Mouse (Mus musculus) liver, embryonic 12.5 days (tissue): ENCODE data around the gene Arsj. TPM values are rescaled to one million over a fixed set of nuclear protein-coding genes. Genes with fewer than 3 reads are reported as not detected.

Experiments
- ATAC-seq: fragments of 200-750 bp; cut with Nextera tagmentation; 2 replicates; pipeline ENCODE4 v1.8.0; 2017; ENCODE audit warnings: moderate number of reproducible peaks, mild to moderate bottlenecking, moderate library complexity
- H3K27ac ChIP-seq: fragments of 300-500 bp; sonication (generic); 2 replicates; pipeline ENCODE4 v1.5.1; 2016; ENCODE audit warnings: mild to moderate bottlenecking
- H3K27me3 ChIP-seq: fragments of 300-500 bp; sonication (generic); replicated peaks from 2 replicates; pipeline ENCODE4 v1.6.1; 2016; ENCODE audit warnings: mild to moderate bottlenecking, moderate library complexity
- H3K36me3 ChIP-seq: fragments of 300-500 bp; sonication (generic); 2 replicates; pipeline ENCODE4 v1.6.1; 2016; ENCODE audit warnings: mild to moderate bottlenecking, moderate library complexity
- H3K4me1 ChIP-seq: fragments of 300-500 bp; sonication (generic); 2 replicates; pipeline ENCODE4 v1.6.1; 2016
- H3K4me2 ChIP-seq: fragments of 300-500 bp; sonication (generic); 2 replicates; pipeline ENCODE4 v1.6.1; 2016; ENCODE audit warnings: mild to moderate bottlenecking, moderate library complexity
- H3K4me3 ChIP-seq: fragments of 300-500 bp; sonication (generic); 2 replicates; pipeline ENCODE4 v1.5.1; 2016; ENCODE audit warnings: mild to moderate bottlenecking, moderate library complexity
- H3K9ac ChIP-seq: fragments of 300-500 bp; sonication (generic); 2 replicates; pipeline ENCODE4 v1.6.1; 2016; ENCODE audit warnings: mild to moderate bottlenecking, moderate library complexity
- H3K9me3 ChIP-seq: fragments of 300-500 bp; sonication (generic); replicated peaks from 2 replicates; pipeline ENCODE4 v1.6.1; 2016; ENCODE audit warnings: mild to moderate bottlenecking, moderate library complexity
- WGBS: fragments of 180-500 bp; shearing (Covaris S2); methylation state at CpG from one replicate; pipeline ENCODE4 v1.1.7; 2016; ENCODE audit not compliant: insufficient replicate concordance; 5-methylcytosine and 5-hydroxymethylcytosine counted together
- polyA plus RNA-seq: library from polyadenylated mRNA; unstranded; fragments of >200 nt; fragmentation: Nextera tagmentation; extraction: Ambion mirVana; gene quantifications from 2 replicates; pipeline ENCODE4 v1.2.1, GENCODE M21; 2016

The Arsj gene
- polyA plus RNA-seq, 1 experiment from 2014 or later: not detected

DNA sequence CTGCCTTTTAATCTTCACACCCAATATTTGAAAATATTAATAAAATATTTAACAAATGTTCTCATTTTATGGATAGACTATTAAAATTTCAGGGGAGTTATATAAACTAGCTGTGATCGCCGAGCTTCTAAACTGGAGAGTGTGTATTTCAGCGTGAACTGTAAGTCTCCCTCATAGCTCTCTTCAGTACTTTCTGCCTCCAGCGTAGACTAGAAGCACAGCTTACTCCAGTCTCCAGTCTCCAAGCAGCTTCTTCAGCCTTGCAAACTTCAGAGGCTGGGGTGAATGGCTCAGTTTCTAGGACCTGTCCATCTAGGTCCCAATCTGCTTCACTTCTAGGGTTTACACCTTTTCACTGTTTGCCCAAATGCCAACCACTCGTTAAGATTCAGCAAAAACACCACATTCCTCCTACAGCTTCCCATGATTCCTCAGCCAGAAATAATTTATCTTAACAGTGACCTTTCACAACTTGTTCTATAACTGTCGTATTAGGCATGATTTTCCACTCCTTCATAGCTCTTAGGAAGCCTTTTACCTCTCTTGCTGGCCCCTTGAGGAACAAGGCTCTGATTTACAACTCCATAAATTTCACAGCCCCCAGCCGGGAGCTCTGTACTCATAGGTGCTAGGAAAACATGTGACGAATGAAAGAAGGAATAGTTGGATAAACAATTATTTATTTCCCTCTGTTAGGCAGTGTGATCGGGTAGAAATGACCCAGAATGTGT lies 9.5 kb downstream of the Arsj start:
- Histone ChIP-seq H3K4me3 (no peak overlapping the region), H3K27ac (no peak overlapping the region), H3K27me3 (no peaks in the 10 kb centered on the region), H3K9ac (no peak overlapping the region), H3K4me2 (no peak overlapping the region), H3K36me3 (no peaks in the 10 kb centered on the region), H3K9me3 (no peaks in the 10 kb centered on the region), H3K4me1 (no peaks in the 10 kb centered on the region)
- ATAC-seq: no peak
- WGBS: 68% methylated on average over 9 of the region's 9 CpGs

DNA sequence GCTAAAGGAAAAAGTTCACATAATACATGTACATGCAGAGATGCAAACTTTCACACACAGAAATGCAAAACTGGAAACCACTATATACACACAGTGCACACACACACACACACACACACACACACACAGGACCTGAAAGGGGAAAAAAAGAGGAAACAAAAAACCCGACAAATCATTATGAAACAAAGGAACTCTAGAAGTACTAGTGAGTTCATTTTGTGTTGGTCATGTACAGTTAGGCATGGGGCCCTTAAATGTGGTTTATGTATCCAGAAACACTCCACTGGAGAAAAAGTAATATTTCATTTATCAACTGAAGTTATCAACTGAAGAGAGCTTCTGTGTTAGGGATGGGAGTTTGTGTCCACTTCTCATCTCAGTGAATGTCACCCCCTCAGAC lies 10.2 kb downstream of the Arsj start:
- ATAC-seq: no peak
- no peaks in the 10 kb centered on the region for H3K36me3 ChIP-seq
- H3K4me2 ChIP-seq: no peak overlapping the region
- H3K4me3 ChIP-seq: no peak overlapping the region
- no peaks in the 10 kb centered on the region for H3K4me1 ChIP-seq
- no peaks in the 10 kb centered on the region for H3K27me3 ChIP-seq
- H3K9me3 ChIP-seq: no peaks in the 10 kb centered on the region
- no peak overlapping the region for H3K9ac ChIP-seq
- no peak overlapping the region for H3K27ac ChIP-seq
- 18% methylated on average over 1 of the region's 1 CpGs for WGBS

DNA sequence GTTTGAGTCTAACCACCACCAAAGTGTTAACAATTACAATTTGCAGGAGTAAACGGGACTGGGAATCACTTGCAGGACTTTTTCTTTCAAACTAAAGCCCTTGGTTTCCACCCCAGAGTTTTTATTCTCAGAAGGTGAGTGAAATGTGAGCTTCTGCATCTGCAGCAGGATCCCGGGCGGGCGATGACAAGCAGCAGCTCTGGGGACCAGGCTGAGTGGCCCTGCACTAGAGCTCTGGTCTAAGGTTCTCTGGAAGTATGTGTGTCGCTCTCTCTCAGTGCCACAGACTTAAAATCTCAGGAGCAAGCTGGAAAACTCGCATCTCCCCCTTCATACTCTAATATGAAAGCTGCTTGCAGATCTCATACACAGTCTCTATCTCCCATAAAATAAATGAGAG lies 15.8 kb downstream of the Arsj start:
- no peak for ATAC-seq
- no peaks in the 10 kb centered on the region for H3K27me3 ChIP-seq
- no peak overlapping the region for H3K4me3 ChIP-seq
- no peak overlapping the region for H3K9ac ChIP-seq
- H3K4me1 ChIP-seq: no peaks in the 10 kb centered on the region
- no peaks in the 10 kb centered on the region for H3K9me3 ChIP-seq
- no peak overlapping the region for H3K4me2 ChIP-seq
- H3K36me3 ChIP-seq: no peaks in the 10 kb centered on the region
- H3K27ac ChIP-seq: no peak overlapping the region
- WGBS: 62% methylated on average over 6 of the region's 6 CpGs

DNA sequence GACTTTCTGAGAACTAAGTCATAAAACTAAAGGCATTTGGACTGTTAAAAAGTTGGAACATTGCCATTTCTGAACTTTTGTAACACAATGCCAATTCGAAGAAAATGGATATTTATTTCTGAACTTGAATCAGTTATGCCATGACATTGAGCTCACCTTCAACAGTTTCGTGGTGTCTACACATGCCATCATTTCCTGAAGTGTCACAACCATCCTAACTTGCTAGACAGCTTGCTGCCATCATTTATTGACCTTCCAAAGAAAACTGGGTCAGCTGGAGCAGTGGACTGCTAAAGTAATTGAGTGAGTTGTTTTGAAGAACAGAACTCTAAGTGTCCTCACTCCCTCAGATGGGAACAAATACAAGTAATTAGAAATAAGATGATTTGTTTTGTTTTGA lies 16.2 kb downstream of the Arsj start:
- Histone ChIP-seq H3K27ac (no peak overlapping the region), H3K4me2 (no peak overlapping the region), H3K27me3 (no peaks in the 10 kb centered on the region), H3K4me3 (no peak overlapping the region), H3K4me1 (no peaks in the 10 kb centered on the region), H3K9ac (no peak overlapping the region), H3K36me3 (no peaks in the 10 kb centered on the region), H3K9me3 (no peaks in the 10 kb centered on the region)
- ATAC-seq: no peak
- WGBS: 48% methylated on average over 2 of the region's 2 CpGs

DNA sequence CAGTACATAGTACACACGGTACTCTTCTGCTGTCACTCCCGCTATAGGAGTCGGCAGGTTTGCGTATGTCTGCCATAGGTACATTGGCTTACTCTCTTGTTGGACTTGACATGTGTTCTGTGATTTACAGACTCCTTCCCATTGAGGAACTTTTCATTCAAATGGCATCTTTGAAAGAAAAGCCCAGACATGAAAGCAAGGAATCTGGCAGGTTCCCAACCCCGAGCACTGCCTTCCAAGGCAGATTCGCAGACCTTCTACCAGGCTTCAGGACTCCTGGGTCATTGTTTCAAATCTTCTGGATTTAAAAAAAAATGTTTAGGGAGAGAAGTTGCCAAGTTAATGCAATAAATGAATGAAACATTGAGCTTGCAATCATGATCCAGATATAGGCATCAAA lies 19.8 kb downstream of the Arsj start:
- no peak overlapping the region for H3K4me2 ChIP-seq
- H3K27me3 ChIP-seq: no peaks in the 10 kb centered on the region
- no peak overlapping the region for H3K9ac ChIP-seq
- no peaks in the 10 kb centered on the region for H3K36me3 ChIP-seq
- no peaks in the 10 kb centered on the region for H3K4me1 ChIP-seq
- WGBS: 82% methylated on average over 6 of the region's 6 CpGs
- ATAC-seq: no peak
- no peaks in the 10 kb centered on the region for H3K9me3 ChIP-seq
- H3K27ac ChIP-seq: no peak overlapping the region
- H3K4me3 ChIP-seq: no peak overlapping the region

DNA sequence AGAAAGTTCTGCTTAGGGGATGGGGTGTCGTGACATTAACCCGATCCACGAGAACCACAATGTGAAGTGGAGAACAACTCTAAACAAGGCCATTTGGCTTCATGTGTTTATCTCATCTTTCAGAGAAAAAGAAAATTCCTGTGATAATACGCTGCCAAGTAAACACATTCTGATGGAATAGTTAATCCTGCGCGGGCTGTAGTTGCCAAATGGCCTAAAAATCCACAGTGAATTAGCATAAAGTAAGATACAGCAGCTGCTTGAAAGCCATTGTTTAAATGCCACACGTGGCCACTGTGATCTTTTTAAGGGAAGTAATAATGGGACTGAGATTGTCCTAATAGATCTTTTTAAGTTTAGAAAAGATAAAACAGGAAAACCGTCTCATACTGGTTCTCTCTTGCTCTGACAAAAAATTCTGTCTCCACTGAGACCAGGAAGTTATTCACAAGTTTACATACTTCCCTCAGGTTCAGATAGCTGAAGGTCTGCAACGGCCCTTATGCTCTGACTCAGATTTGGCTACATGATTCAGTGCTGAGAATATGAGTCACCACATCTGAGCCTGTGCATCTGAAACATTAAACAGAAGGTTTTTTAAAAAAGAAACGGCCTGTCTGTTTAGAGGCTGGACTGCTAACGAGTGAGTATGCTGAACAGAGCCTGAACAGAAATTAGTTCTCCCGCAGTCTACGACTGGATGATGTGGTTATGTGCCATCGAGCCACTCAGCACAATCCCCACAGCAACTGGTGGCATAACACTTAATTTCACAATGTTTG lies 21.4 kb downstream of the Arsj start:
- WGBS: 62% methylated on average over 14 of the region's 14 CpGs
- H3K27me3 ChIP-seq: no peaks in the 10 kb centered on the region
- no peak overlapping the region for H3K9ac ChIP-seq
- ATAC-seq: no peak
- no peaks in the 10 kb centered on the region for H3K4me1 ChIP-seq
- H3K9me3 ChIP-seq: no peaks in the 10 kb centered on the region
- no peak overlapping the region for H3K27ac ChIP-seq
- no peak overlapping the region for H3K4me2 ChIP-seq
- no peak overlapping the region for H3K4me3 ChIP-seq
- no peaks in the 10 kb centered on the region for H3K36me3 ChIP-seq

DNA sequence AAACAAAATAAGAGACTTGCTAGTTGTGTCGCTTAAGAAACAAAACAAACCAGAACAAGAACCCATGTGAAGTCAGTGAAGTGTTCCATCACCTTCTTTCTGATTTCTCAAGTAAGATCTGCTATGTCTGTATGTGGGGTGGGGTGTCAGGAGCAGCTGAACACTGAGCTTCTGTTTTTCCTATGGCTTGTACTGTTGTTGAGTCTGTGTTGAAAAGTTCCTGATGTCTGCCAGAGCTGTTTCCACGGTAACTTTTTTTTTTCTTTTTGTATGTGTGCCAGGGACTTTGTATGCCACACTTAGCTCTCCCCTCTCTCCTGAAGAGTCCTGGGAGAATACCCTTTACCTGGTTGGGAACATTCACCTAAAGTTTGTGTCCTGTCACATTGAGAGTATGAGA lies 34.0 kb downstream of the Arsj start:
- no peak overlapping the region for H3K4me3 ChIP-seq
- H3K36me3 ChIP-seq: no peaks in the 10 kb centered on the region
- H3K4me2 ChIP-seq: no peak overlapping the region
- H3K9ac ChIP-seq: no peak overlapping the region
- no peak overlapping the region for H3K27ac ChIP-seq
- H3K27me3 ChIP-seq: no peaks in the 10 kb centered on the region
- H3K9me3 ChIP-seq: no peaks in the 10 kb centered on the region
- 72% methylated on average over 2 of the region's 2 CpGs for WGBS
- no peak for ATAC-seq
- H3K4me1 ChIP-seq: no peaks in the 10 kb centered on the region

DNA sequence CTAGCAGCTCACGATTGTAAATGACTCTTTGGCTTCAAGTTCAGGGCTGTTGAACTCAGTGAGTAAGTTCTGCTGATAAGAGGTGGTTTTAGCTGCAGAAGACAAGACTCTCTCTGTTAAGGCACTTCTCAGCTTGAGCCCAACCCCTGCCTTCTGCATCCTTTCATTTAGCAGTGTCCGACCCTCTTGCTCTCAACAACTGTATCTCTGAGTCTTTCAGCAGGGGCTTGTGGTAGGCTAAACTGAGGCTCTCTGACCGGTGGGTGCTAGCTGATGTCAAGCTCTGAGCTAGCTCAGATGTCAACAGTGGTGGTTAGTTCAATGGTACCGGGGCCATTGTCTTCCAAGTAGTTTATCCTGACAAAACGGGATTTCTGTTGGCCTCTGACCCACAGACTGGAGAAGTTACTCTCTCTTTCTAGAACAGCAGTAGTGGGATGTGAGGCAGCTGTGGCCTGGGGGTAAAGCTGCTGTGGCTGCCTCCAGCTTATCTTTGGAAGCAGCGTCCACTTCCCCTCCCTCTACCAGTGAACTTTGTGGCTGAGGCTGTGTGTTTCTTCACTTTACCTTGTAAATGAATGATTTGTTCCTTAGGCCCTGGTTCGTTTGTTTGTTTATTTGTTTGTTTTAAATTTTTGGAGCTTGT lies 34.6 kb downstream of the Arsj start:
- no peaks in the 10 kb centered on the region for H3K27me3 ChIP-seq
- 34% methylated on average over 7 of the region's 7 CpGs for WGBS
- no peak overlapping the region for H3K27ac ChIP-seq
- no peak overlapping the region for H3K9ac ChIP-seq
- no peaks in the 10 kb centered on the region for H3K9me3 ChIP-seq
- H3K36me3 ChIP-seq: no peaks in the 10 kb centered on the region
- no peak overlapping the region for H3K4me2 ChIP-seq
- no peak for ATAC-seq
- no peaks in the 10 kb centered on the region for H3K4me1 ChIP-seq
- H3K4me3 ChIP-seq: no peak overlapping the region

DNA sequence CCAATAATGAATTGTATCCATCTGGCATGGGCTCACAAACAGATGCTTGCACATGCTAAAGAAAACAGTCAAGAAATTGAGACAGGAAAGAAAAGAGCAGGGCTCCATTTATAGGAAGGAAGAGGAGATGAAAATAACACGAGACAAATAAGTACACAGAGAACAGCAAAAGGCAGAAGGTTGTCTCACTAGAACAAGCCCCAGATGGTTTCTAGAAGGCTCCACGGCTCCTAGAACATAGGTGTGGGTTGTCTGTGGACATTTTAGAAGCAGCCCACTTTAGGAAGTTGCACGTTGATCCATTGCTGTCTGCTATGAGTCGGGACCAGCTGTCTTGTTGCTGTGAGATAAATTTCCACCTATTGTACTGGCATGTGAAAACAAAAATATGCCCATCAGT lies 37.2 kb downstream of the Arsj start:
- Histone ChIP-seq H3K36me3 (no peaks in the 10 kb centered on the region), H3K9ac (no peak overlapping the region), H3K27me3 (no peaks in the 10 kb centered on the region), H3K9me3 (no peaks in the 10 kb centered on the region), H3K27ac (no peak overlapping the region), H3K4me1 (no peaks in the 10 kb centered on the region), H3K4me3 (no peak overlapping the region), H3K4me2 (no peak overlapping the region)
- whole genome bisulfite sequencing: 58% methylated on average over 4 of the region's 4 CpGs
- ATAC-seq: no peak

DNA sequence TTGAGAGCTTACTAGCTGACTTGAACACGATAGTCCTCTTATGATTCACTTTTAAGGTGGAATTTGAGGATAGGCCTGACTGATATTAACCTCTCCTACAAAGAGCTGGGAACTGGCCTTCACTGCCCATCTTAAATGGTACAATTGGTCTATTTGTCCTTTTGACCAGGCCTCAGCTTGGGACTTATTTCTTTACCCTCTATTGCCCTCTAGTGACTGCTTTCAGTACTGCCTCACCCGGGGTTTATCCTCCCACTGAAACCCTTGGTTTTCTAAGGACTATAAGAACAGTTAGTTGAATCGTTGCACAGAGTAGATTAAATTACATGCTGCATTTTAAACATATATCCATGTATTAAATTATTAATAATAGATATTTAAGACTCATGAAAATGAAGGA lies 39.4 kb downstream of the Arsj start:
- no peak overlapping the region for H3K9ac ChIP-seq
- no peak overlapping the region for H3K4me2 ChIP-seq
- no peaks in the 10 kb centered on the region for H3K4me1 ChIP-seq
- ATAC-seq: no peak
- no peaks in the 10 kb centered on the region for H3K27me3 ChIP-seq
- 22% methylated on average over 3 of the region's 3 CpGs for WGBS
- no peak overlapping the region for H3K27ac ChIP-seq
- H3K9me3 ChIP-seq: no peaks in the 10 kb centered on the region
- H3K4me3 ChIP-seq: no peak overlapping the region
- no peaks in the 10 kb centered on the region for H3K36me3 ChIP-seq

DNA sequence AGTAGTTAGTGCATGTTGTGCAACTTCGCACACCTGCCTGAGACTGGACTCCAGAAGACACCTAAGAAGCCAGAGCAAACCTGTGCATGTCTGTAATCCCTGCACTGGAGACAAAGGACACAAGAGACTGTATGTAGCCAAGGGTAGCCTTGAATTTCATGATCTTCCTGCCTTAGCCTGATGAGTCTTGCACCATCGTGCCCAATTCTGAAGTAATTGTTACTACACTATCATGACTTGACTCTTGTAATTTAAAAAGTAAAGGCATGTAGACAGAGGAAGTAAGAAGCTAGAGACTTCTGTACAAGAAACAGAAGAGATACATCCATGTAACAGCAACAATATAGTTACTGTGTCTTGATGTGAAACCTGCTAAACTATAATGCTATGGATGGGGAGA lies 40.7 kb downstream of the Arsj start:
- Histone ChIP-seq H3K4me2 (no peak overlapping the region), H3K9me3 (no peaks in the 10 kb centered on the region), H3K4me1 (no peaks in the 10 kb centered on the region), H3K9ac (no peak overlapping the region), H3K36me3 (no peaks in the 10 kb centered on the region), H3K27ac (no peak overlapping the region), H3K4me3 (no peak overlapping the region), H3K27me3 (no peaks in the 10 kb centered on the region)
- ATAC-seq: no peak
- WGBS: 60% methylated on average over 2 of the region's 2 CpGs

DNA sequence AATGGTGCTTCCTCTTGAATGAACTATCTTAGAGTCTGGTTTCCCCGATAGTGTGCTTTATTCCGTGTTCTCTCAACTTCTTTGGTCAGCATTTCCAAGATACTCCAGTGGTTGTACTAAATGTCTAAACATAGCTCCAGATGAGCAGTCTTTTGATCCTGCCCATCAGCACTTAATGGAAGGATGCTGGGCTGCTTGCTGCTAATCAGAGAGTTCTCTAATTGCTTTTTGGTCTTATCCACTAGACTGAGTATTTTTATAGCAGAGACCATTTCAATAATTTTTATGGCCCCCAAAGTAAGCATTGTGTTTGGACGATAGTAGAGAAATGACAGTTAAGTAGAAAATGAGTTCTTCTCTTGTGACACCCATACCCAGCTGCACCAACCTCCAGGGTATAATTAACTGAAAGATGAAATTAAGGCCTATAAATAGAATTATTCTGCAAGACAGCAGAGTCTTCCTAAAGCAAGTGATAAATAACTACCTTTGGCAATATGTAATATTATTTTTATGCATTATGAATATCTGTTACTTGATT lies 67.1 kb downstream of the Arsj start:
- Histone ChIP-seq H3K4me3 (no peak overlapping the region), H3K27me3 (no peaks in the 10 kb centered on the region), H3K4me2 (no peak overlapping the region), H3K9ac (no peak overlapping the region), H3K9me3 (no peaks in the 10 kb centered on the region), H3K4me1 (no peaks in the 10 kb centered on the region), H3K27ac (no peak overlapping the region), H3K36me3 (no peaks in the 10 kb centered on the region)
- no peak for ATAC-seq
- 71% methylated on average over 3 of the region's 3 CpGs for WGBS
